Mouse (Mus musculus): Measurements from ENCODE around the gene Morn5.

DNA sequence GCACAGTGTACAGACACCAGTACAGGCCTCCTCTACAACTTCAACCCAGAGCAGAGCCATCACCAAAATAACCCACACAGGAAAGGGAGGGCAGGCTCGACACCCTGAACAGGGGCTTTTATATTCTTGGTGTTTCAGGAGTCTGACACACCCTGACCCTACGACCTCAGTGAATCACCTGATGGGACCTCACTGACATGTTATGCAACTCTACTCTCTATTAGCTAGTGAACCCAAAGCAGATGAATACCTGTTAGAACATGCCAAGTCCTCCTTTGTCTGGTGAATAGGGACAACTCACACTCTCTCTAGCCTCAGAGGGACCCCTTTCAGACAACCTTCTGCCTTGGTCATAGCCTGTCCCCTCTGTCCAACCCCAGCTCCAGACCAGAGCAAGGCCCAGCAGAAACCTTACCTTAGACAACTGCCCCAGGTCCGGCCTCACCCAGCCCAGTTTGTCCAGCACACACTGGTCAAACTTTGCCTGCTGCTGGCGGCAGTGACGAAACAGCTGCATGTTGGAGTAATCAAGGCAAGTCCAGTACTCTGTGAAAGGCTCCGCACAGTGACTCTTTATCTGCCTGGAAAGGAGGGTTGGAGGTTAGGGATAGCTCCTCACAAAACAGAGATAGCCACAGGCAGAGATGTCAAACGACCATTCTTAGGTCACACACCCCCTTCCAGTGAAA lies 9.8 kb upstream of the Morn5 start:
- TF ChIP-seq CTCF (IDR thresholded peaks at IDR 0.05; ENCODE audit: low read depth) (no peak), EP300 (IDR thresholded peaks at IDR 0.05; ENCODE audit: low read depth) (no peak)
